Mouse (Mus musculus) embryonic fibroblast, embryonic 13.5 days (primary cell): ENCODE measurements at regions not wholly inside any gene's neighbourhood (a gene's known extent, or its start where the extent isn't known, plus 50 kb on each side); places are given as distances from the start of the nearest gene placed in this dataset.

ENCODE experiments used
- CTCF ChIP-seq: IDR thresholded peaks from 2 replicates; pipeline ENCODE4 v1.5.1; 2011; ENCODE audit warnings: mild to moderate bottlenecking, control low read depth, low read length, moderate library complexity, borderline replicate concordance; ENCODE audit not compliant: insufficient read depth
- POLR2A ChIP-seq: IDR thresholded peaks from 2 replicates; pipeline ENCODE4 v1.6.1; 2011; ENCODE audit warnings: low read depth, mild to moderate bottlenecking, control low read depth, low read length, moderate library complexity

DNA sequence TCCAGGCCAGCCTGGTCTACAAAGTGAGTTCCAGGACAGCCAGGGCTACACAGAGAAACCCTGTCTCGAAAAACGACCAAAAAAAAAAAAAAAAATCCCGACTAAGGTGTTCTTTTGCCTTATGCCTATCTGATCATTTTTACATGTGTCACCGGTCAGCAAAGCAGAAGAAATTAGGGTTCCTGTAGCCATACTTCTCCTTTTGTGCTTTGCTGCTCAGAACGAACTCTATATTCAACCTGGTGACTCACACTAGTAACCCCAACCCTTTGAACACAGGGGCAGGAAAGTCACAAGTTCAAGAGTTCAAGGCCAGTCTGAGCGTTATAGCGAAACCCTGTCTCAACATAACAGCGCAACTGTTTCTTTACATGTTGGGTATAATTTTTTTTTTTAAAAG lies 108.7 kb upstream of the Tbc1d5 start:
- TF ChIP-seq CTCF, result no peak
- TF ChIP-seq POLR2A, result no peak
